Mouse (Mus musculus): ENCODE results near the gene Zfp511. TPM values are rescaled to one million over a fixed set of nuclear protein-coding genes. Genes with fewer than 3 reads are reported as not detected.

Zfp511 gene
- polyA plus RNA-seq, 1 experiment from 2014 or later = 43.1 TPM

GRCm38 (mm10) chr7:140078711-140079110 is 42.5 kb downstream of the Zfp511 start:
- H3K9me3 ChIP-seq (ENCODE audit: control insufficient read depth, low read length) = no peaks in the 10 kb centered on the region
- 9% methylated on average over 5 of the region's 5 CpGs for WGBS
- H3K4me1 ChIP-seq (ENCODE audit: control insufficient read depth, insufficient read depth, low read length) = peaks cover 22% of the 10 kb centered on the region
- H3K9ac ChIP-seq (ENCODE audit: low read length) = no peak overlapping the region
- ATAC-seq (ENCODE audit: low FRiP score) (no peak), DNase-seq (ENCODE audit: low spot score, missing footprints) (peak; percentile 97)
- no peak overlapping the region for H3K4me3 ChIP-seq (ENCODE audit: low read depth, low read length)
- no peak overlapping the region for H3K4me2 ChIP-seq
- no peaks in the 10 kb centered on the region for H3K36me3 ChIP-seq (ENCODE audit: control insufficient read depth, insufficient read depth, low read length)
- H3K27me3 ChIP-seq (ENCODE audit: control insufficient read depth, insufficient read depth, low read length) = peaks cover 30% of the 10 kb centered on the region
- no peak overlapping the region for H3K27ac ChIP-seq (ENCODE audit: low read depth, low read length)

GRCm38 (mm10) chr7:140080503-140081156 is 44.4 kb downstream of the Zfp511 start:
- DNase-seq (ENCODE audit: low spot score, missing footprints) (peak; percentile 98), ATAC-seq (ENCODE audit: low FRiP score) (peak; percentile 85)
- H3K4me2 ChIP-seq = peak overlapping the region; percentile 52
- H3K9ac ChIP-seq (ENCODE audit: low read length) = peak overlapping the region; percentile 57
- peak overlapping the region; percentile 22 for H3K4me3 ChIP-seq (ENCODE audit: low read depth, low read length)
- H3K36me3 ChIP-seq (ENCODE audit: control insufficient read depth, insufficient read depth, low read length) = no peaks in the 10 kb centered on the region
- 3% methylated on average over 24 of the region's 24 CpGs for WGBS
- peaks cover 27% of the 10 kb centered on the region for H3K27me3 ChIP-seq (ENCODE audit: control insufficient read depth, insufficient read depth, low read length)
- H3K9me3 ChIP-seq (ENCODE audit: control insufficient read depth, low read length) = no peaks in the 10 kb centered on the region
- H3K27ac ChIP-seq (ENCODE audit: low read depth, low read length) = no peak overlapping the region
- H3K4me1 ChIP-seq (ENCODE audit: control insufficient read depth, insufficient read depth, low read length) = peaks cover 22% of the 10 kb centered on the region

GRCm38 (mm10) chr7:140081408-140082241 is 45.4 kb downstream of the Zfp511 start:
- Histone ChIP-seq H3K27ac (ENCODE audit: low read depth, low read length) (no peak overlapping the region), H3K27me3 (ENCODE audit: control insufficient read depth, insufficient read depth, low read length) (peaks cover 27% of the 10 kb centered on the region), H3K4me1 (ENCODE audit: control insufficient read depth, insufficient read depth, low read length) (peaks cover 22% of the 10 kb centered on the region), H3K4me3 (ENCODE audit: low read depth, low read length) (peak overlapping the region; percentile 22), H3K9ac (ENCODE audit: low read length) (peak overlapping the region; percentile 34), H3K4me2 (peak overlapping the region; percentile 52), H3K9me3 (ENCODE audit: control insufficient read depth, low read length) (no peaks in the 10 kb centered on the region), H3K36me3 (ENCODE audit: control insufficient read depth, insufficient read depth, low read length) (no peaks in the 10 kb centered on the region)
- peak; percentile 86 for DNase-seq (ENCODE audit: low spot score, missing footprints)
- peak; percentile 15 for ATAC-seq (ENCODE audit: low FRiP score)
- WGBS = 11% methylated on average over 20 of the region's 20 CpGs

- H3K27ac ChIP-seq (ENCODE audit: low read depth, low read length) = no peak within 1 kb of the TSS
- H3K4me2 ChIP-seq = peak within 1 kb of the TSS; percentile 52
- 3% methylated on average over 18 of the region's 18 CpGs for WGBS
- H3K4me1 ChIP-seq (ENCODE audit: control insufficient read depth, insufficient read depth, low read length) = peaks cover 22% of the 10 kb centered on the region
- H3K27me3 ChIP-seq (ENCODE audit: control insufficient read depth, insufficient read depth, low read length) = peaks cover 27% of the 10 kb centered on the region
- no peaks in the 10 kb centered on the region for H3K9me3 ChIP-seq (ENCODE audit: control insufficient read depth, low read length)
- H3K9ac ChIP-seq (ENCODE audit: low read length) = peak within 1 kb of the TSS; percentile 34
- ATAC-seq (ENCODE audit: low FRiP score) (peak; percentile 84), DNase-seq (ENCODE audit: low spot score, missing footprints) (peak; percentile 93)
- no peaks in the 10 kb centered on the region for H3K36me3 ChIP-seq (ENCODE audit: control insufficient read depth, insufficient read depth, low read length)
- peak within 1 kb of the TSS; percentile 22 for H3K4me3 ChIP-seq (ENCODE audit: low read depth, low read length)
These were observed 46.1 kb downstream of the Zfp511 start, which contains the start of gene Caly for GRCm38 (mm10) chr7:140082242-140082678. Gene Caly (minus strand): TSS chr7:140082548.

Small RNAs within 50 kb of the gene (microRNA-seq; reads per million reads assigned to microRNA genes)
- gene Mir7062 = not detected

Other genes starting within 250 kb of the Zfp511 start
- gene Adgra1, start 202.2 kb upstream of the Zfp511 start, polyA plus RNA-seq (2014; fragmentation: Nextera tagmentation; extraction: Ambion mirVana) = 11.3 and 15.5 TPM in 2 replicates
- 0.55 and 0.79 TPM in 2 replicates for gene Kndc1, start 141.7 kb upstream of the Zfp511 start, polyA plus RNA-seq (2014; fragmentation: Nextera tagmentation; extraction: Ambion mirVana)
- not detected in 2 replicates for gene Utf1, start 92.6 kb upstream of the Zfp511 start, polyA plus RNA-seq (2014; fragmentation: Nextera tagmentation; extraction: Ambion mirVana)
- gene 6430531B16Rik, start 57.6 kb upstream of the Zfp511 start, polyA plus RNA-seq (2014; fragmentation: Nextera tagmentation; extraction: Ambion mirVana) = 0.34 and 1.2 TPM in 2 replicates
- 1.8 TPM in 2 replicates for gene Adam8, start 43.8 kb upstream of the Zfp511 start, polyA plus RNA-seq (2014; fragmentation: Nextera tagmentation; extraction: Ambion mirVana)
- gene Tubgcp2, start 278 bp downstream of the Zfp511 start, polyA plus RNA-seq (2014; fragmentation: Nextera tagmentation; extraction: Ambion mirVana) = 58.9 and 62.6 TPM in 2 replicates
- 6.1 and 8.0 TPM in 2 replicates for gene Msx3, start 12.7 kb downstream of the Zfp511 start, polyA plus RNA-seq (2014; fragmentation: Nextera tagmentation; extraction: Ambion mirVana)
- 7.6 and 8.8 TPM in 2 replicates for gene Caly, start 46.2 kb downstream of the Zfp511 start, polyA plus RNA-seq (2014; fragmentation: Nextera tagmentation; extraction: Ambion mirVana)
- not detected in 2 replicates for gene Prap1, start 57.0 kb downstream of the Zfp511 start, polyA plus RNA-seq (2014; fragmentation: Nextera tagmentation; extraction: Ambion mirVana)
- gene Fuom, start 66.0 kb downstream of the Zfp511 start, polyA plus RNA-seq (2014; fragmentation: Nextera tagmentation; extraction: Ambion mirVana) = 13.5 and 13.8 TPM in 2 replicates
- 12.1 and 14.7 TPM in 2 replicates for gene Paox, start 79.4 kb downstream of the Zfp511 start, polyA plus RNA-seq (2014; fragmentation: Nextera tagmentation; extraction: Ambion mirVana)
- 163 and 178 TPM in 2 replicates for gene Echs1, start 80.1 kb downstream of the Zfp511 start, polyA plus RNA-seq (2014; fragmentation: Nextera tagmentation; extraction: Ambion mirVana)
- 21.4 and 31.2 TPM in 2 replicates for gene Mtg1, start 101.2 kb downstream of the Zfp511 start, polyA plus RNA-seq (2014; fragmentation: Nextera tagmentation; extraction: Ambion mirVana)
- 0.59 and 0.89 TPM in 2 replicates for gene Sprn, start 118.5 kb downstream of the Zfp511 start, polyA plus RNA-seq (2014; fragmentation: Nextera tagmentation; extraction: Ambion mirVana)
- gene Olfr522, start 128.4 kb downstream of the Zfp511 start, polyA plus RNA-seq (2014; fragmentation: Nextera tagmentation; extraction: Ambion mirVana) = not detected in 2 replicates
- gene Olfr523, start 136.8 kb downstream of the Zfp511 start, polyA plus RNA-seq (2014; fragmentation: Nextera tagmentation; extraction: Ambion mirVana) = not detected in 2 replicates
- gene Olfr524, start 169.6 kb downstream of the Zfp511 start, polyA plus RNA-seq (2014; fragmentation: Nextera tagmentation; extraction: Ambion mirVana) = not detected in 2 replicates
- not detected in 2 replicates for gene Cd163l1, start 181.9 kb downstream of the Zfp511 start, polyA plus RNA-seq (2014; fragmentation: Nextera tagmentation; extraction: Ambion mirVana)
- not detected in 2 replicates for gene 5830411N06Rik, start 210.9 kb downstream of the Zfp511 start, polyA plus RNA-seq (2014; fragmentation: Nextera tagmentation; extraction: Ambion mirVana)